Mouse (Mus musculus) olfactory bulb, adult 2 months (tissue): ENCODE measurements around the gene Iah1.

Experiments used
- CTCF ChIP-seq: fragments of 200-500 bp; IDR thresholded peaks from 2 replicates; pipeline ENCODE4 v1.5.1; 2012; ENCODE audit warnings: low read depth, mild to moderate bottlenecking, low read length, moderate library complexity; ENCODE audit not compliant: insufficient read depth
- POLR2A ChIP-seq: fragments of 200-500 bp; IDR thresholded peaks from 2 replicates; pipeline ENCODE4 v1.6.1; 2012; ENCODE audit warnings: mild to moderate bottlenecking, low read depth, low read length, moderate library complexity; ENCODE audit not compliant: insufficient read depth

DNA sequence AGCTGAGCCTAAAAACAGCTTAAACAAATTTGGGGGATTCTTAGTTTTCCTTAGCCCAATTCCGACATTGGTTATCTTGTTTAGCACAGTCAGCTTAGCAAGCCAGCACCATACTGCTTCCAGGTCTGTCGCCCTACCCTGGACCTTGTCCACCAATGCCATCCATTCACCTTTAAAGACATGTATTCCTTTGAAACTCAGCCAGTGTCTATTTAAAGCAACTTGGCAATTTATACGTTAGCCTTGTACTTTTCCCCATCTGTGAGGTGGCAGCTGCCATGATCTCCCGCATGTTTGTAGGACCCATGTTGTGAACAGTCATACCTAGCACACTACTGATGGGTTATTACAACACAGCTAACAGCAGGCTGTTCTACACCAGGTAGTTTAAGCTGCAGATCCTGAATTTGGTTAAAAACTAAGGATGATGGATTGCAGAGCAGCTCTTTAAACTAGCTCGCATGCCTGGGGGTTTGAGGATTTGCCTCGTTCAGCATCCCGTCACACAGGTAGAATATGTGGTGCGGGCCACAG lies 48.0 kb upstream of the Iah1 start:
- no peak for TF ChIP-seq CTCF
- no peak for TF ChIP-seq POLR2A
